Mouse (Mus musculus): ENCODE results near the gene Mybph. TPM values are rescaled to one million over a fixed set of nuclear protein-coding genes. Genes with fewer than 3 reads are reported as not detected.

Gene Mybph
- total RNA-seq, 2 experiments from 2014 or later = 0.27 TPM; not detected in 1

- intact Hi-C loops (cut with DNase I) = no loop called here
- DNase-seq (ENCODE audit: low spot score in 2 of 2) = no peak
Observed at GRCm38 (mm10) chr1:134225375-134225774, 32.1 kb downstream of the Mybph start.

GRCm38 (mm10) chr1:134226739-134227138, 33.5 kb downstream of the Mybph start:
- no peak for DNase-seq (ENCODE audit: low spot score in 2 of 2)

GRCm38 (mm10) chr1:134229806-134230575, 36.7 kb downstream of the Mybph start:
- DNase-seq (ENCODE audit: low spot score in 2 of 2) = no peak
- intact Hi-C loops (cut with DNase I) = no loop called here

More at GRCm38 (mm10) chr1:134226739-134227138, 33.5 kb downstream of the Mybph start:
- intact Hi-C loops (cut with DNase I) = no loop called here

- intact Hi-C loops (cut with DNase I) = no loop called here
- no peak for DNase-seq (ENCODE audit: low spot score in 2 of 2)
Observed at GRCm38 (mm10) chr1:134230638-134231228, 37.5 kb downstream of the Mybph start.

GRCm38 (mm10) chr1:134231270-134231669, 38.0 kb downstream of the Mybph start:
- intact Hi-C loops (cut with DNase I) = no loop called here
- no peak for DNase-seq (ENCODE audit: low spot score in 2 of 2)

GRCm38 (mm10) chr1:134231681-134232080, 38.4 kb downstream of the Mybph start:
- no peak for DNase-seq (ENCODE audit: low spot score in 2 of 2)
- intact Hi-C loops (cut with DNase I) = no loop called here

- no peak for DNase-seq (ENCODE audit: low spot score in 2 of 2)
Observed at GRCm38 (mm10) chr1:134232326-134232725, 39.1 kb downstream of the Mybph start.

GRCm38 (mm10) chr1:134232778-134233531, 39.7 kb downstream of the Mybph start:
- intact Hi-C loops (cut with DNase I) = no loop called here

More at GRCm38 (mm10) chr1:134232326-134232725, 39.1 kb downstream of the Mybph start:
- intact Hi-C loops (cut with DNase I) = no loop called here

GRCm38 (mm10) chr1:134233681-134234454, 40.6 kb downstream of the Mybph start:
- intact Hi-C loops (cut with DNase I) = loop anchor here (2.0 kb wide), 1 partner anchor 33 kb away; no protein-coding TSS in a partner anchor
- DNase-seq (ENCODE audit: low spot score in 2 of 2) = no peak

More at GRCm38 (mm10) chr1:134232778-134233531, 39.7 kb downstream of the Mybph start:
- peak; percentile 71 for DNase-seq (ENCODE audit: low spot score in 2 of 2)

- peak; percentile 76 to 80 for DNase-seq (ENCODE audit: low spot score in 2 of 2)
- intact Hi-C loops (cut with DNase I) = loop anchor here (2.0 kb wide), 1 partner anchor 34 kb away; no protein-coding TSS in a partner anchor
Observed at GRCm38 (mm10) chr1:134234455-134235390, 41.5 kb downstream of the Mybph start.

GRCm38 (mm10) chr1:134235391-134235921, 42.2 kb downstream of the Mybph start, which contains the start of gene Adora1:
Gene Adora1 (minus strand): TSS chr1:134235431.
- intact Hi-C loops (cut with DNase I) = loop anchor here (2.0 kb wide), 1 partner anchor 35 kb away; no protein-coding TSS in a partner anchor

GRCm38 (mm10) chr1:134236142-134236541, 42.9 kb downstream of the Mybph start:
- intact Hi-C loops (cut with DNase I) = no loop called here
- DNase-seq (ENCODE audit: low spot score in 2 of 2) = no peak

More at GRCm38 (mm10) chr1:134235391-134235921, 42.2 kb downstream of the Mybph start, which contains the start of gene Adora1:
- peak; percentile 57 to 62 for DNase-seq (ENCODE audit: low spot score in 2 of 2)

- intact Hi-C loops (cut with DNase I) = no loop called here
- DNase-seq (ENCODE audit: low spot score in 2 of 2) = no peak
Observed at GRCm38 (mm10) chr1:134237438-134237837, 44.2 kb downstream of the Mybph start.

- no peak for DNase-seq (ENCODE audit: low spot score in 2 of 2)
- intact Hi-C loops (cut with DNase I) = loop anchor here (5.0 kb wide), 1 partner anchor 92 kb away; the partner anchor contains the start of gene Ppfia4
Observed at GRCm38 (mm10) chr1:134240701-134241100, 47.5 kb downstream of the Mybph start.

- no peak for DNase-seq (ENCODE audit: low spot score in 2 of 2)
- intact Hi-C loops (cut with DNase I) = loop anchor here (5.0 kb wide), 1 partner anchor 91 kb away; the partner anchor contains the start of gene Ppfia4
Observed at GRCm38 (mm10) chr1:134241298-134241697, 48.0 kb downstream of the Mybph start.

GRCm38 (mm10) chr1:134242286-134242685, 49.0 kb downstream of the Mybph start:
- intact Hi-C loops (cut with DNase I) = loop anchor here (5.0 kb wide), 1 partner anchor 90 kb away; the partner anchor contains the start of gene Ppfia4
- DNase-seq (ENCODE audit: low spot score in 2 of 2) = no peak

- no peak for DNase-seq (ENCODE audit: low spot score in 2 of 2)
- intact Hi-C loops (cut with DNase I) = loop anchor here (5.0 kb wide), 1 partner anchor 89 kb away; the partner anchor contains the start of gene Ppfia4
Observed at GRCm38 (mm10) chr1:134243505-134243904, 50.3 kb downstream of the Mybph start.
